Mouse (Mus musculus) limb, embryonic 14.5 days (tissue): ENCODE measurements around the gene Iffo1. TPM values are rescaled to one million over a fixed set of nuclear protein-coding genes. Genes with fewer than 3 reads are reported as not detected.

ENCODE experiments used
- ATAC-seq: fragments of 200-750 bp; cut with Nextera tagmentation; 2 replicates; pipeline ENCODE4 v1.8.0; 2017; ENCODE audit warnings: low read depth, moderate number of reproducible peaks, moderate TSS enrichment; ENCODE audit not compliant: low FRiP score
- DNase-seq: peaks from one replicate; pipeline ENCODE4 v3.0.0-alpha.2; 2015; ENCODE audit warnings: low spot score
- H3K27ac ChIP-seq: fragments of 300-500 bp; sonication (generic); replicated peaks from 2 replicates; pipeline ENCODE4 v1.5.1; 2014; ENCODE audit warnings: low read depth, mild to moderate bottlenecking, low read length, moderate library complexity, mixed read lengths
- H3K27me3 ChIP-seq: fragments of 300-500 bp; sonication (generic); 2 replicates; pipeline ENCODE4 v1.6.1; 2014; ENCODE audit warnings: low read length, mixed read lengths; ENCODE audit not compliant: control insufficient read depth, insufficient read depth
- H3K36me3 ChIP-seq: fragments of 300-500 bp; sonication (generic); 2 replicates; pipeline ENCODE4 v1.6.1; 2014; ENCODE audit warnings: mild to moderate bottlenecking, low read length, moderate library complexity, mixed read lengths; ENCODE audit not compliant: control insufficient read depth, insufficient read depth
- H3K4me1 ChIP-seq: fragments of 300-500 bp; sonication (generic); 2 replicates; pipeline ENCODE4 v1.6.1; 2014; ENCODE audit warnings: antibody characterized with exemption, low read length, mixed read lengths; ENCODE audit not compliant: control insufficient read depth, insufficient read depth
- H3K4me2 ChIP-seq: fragments of 300-500 bp; sonication (generic); replicated peaks from 2 replicates; pipeline ENCODE4 v1.6.1; 2014; ENCODE audit warnings: low read depth, mild to moderate bottlenecking, low read length, moderate library complexity; ENCODE audit not compliant: severe bottlenecking
- H3K4me3 ChIP-seq: fragments of 300-500 bp; sonication (generic); replicated peaks from 2 replicates; pipeline ENCODE4 v1.5.1; 2014; ENCODE audit warnings: low read length
- H3K9ac ChIP-seq: fragments of 300-500 bp; sonication (generic); 2 replicates; pipeline ENCODE4 v1.6.1; 2014; ENCODE audit warnings: mild to moderate bottlenecking, low read depth, low read length, moderate library complexity; ENCODE audit not compliant: severe bottlenecking
- H3K9me3 ChIP-seq: fragments of 300-500 bp; sonication (generic); 2 replicates; pipeline ENCODE4 v1.6.1; 2016; ENCODE audit warnings: low read length; ENCODE audit not compliant: control insufficient read depth
- POLR2A ChIP-seq: fragments of 200-500 bp; IDR thresholded peaks from 2 replicates; pipeline ENCODE4 v1.8.0; 2012; ENCODE audit warnings: inconsistent platforms, mild to moderate bottlenecking, moderate library complexity, borderline replicate concordance; ENCODE audit not compliant: insufficient read depth, insufficient read length; ENCODE audit errors: extremely low read depth
- WGBS: fragments of 180-500 bp; shearing (Covaris S2); extraction: QIAGEN DNeasy Blood & Tissue Kit; methylation state at CpG from one replicate; pipeline ENCODE4 v1.1.7; 2014; 5-methylcytosine and 5-hydroxymethylcytosine counted together
- polyA plus RNA-seq, 2 experiments: library from polyadenylated mRNA; depleted of rRNA in 1 of 2; stranded (reverse) in 1 of 2; unstranded in 1 of 2; fragments of >200 nt; fragmentation: Nextera tagmentation in 1 of 2; extraction: Ambion mirVana in 1 of 2; gene quantifications; 2 replicates each; pipeline versions ENCODE4 v1.2.1 to v1.2.3; 2012 to 2014

The Iffo1 gene
- polyA plus RNA-seq, 2 experiments, result 34.1 to 64.7 TPM

- Histone ChIP-seq H3K4me3 (peak overlapping the region; percentile 96), H3K36me3 (peaks cover 56% of the 10 kb centered on the region), H3K27me3 (no peaks in the 10 kb centered on the region), H3K27ac (no peak overlapping the region), H3K4me1 (peaks cover 24% of the 10 kb centered on the region), H3K4me2 (peak overlapping the region; percentile 82), H3K9ac (peak overlapping the region; percentile 88), H3K9me3 (no peaks in the 10 kb centered on the region)
- TF ChIP-seq POLR2A, result no peak
- no peak for ATAC-seq
- 58% methylated on average over 8 of the region's 8 CpGs for WGBS
- DNase-seq, result no peak
Observed at GRCm38 (mm10) chr6:125097951-125098350, 47.1 kb upstream of the Iffo1 start.

DNA sequence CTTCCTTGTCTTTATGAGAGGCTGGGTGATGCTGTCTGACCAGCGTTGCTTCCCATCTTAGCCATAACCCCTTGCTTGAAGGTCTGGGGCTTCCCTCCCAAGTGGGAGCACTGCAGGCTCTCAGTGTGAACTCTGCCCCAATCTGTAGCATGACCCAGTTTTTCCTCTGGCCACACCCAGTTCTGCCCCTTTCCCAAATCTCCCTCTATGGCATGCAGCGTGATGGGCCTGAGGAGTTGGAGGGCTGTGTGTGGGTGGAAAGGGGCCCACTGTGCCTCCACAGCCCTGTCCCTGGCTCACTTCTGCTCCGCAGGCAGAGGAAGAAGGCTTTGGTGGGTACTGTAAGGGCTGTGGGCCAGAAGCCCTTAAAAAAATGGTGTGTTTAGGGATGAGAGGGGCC is 46.5 kb upstream of the Iffo1 start:
- 69% methylated on average over 3 of the region's 3 CpGs for WGBS
- Histone ChIP-seq H3K4me2 (peak overlapping the region; percentile 82), H3K9ac (peak overlapping the region; percentile 26), H3K36me3 (peaks cover 60% of the 10 kb centered on the region), H3K9me3 (no peaks in the 10 kb centered on the region), H3K27me3 (no peaks in the 10 kb centered on the region), H3K4me1 (peaks cover 24% of the 10 kb centered on the region), H3K27ac (no peak overlapping the region), H3K4me3 (peak overlapping the region; percentile 96)
- no peak for ATAC-seq
- no peak for TF ChIP-seq POLR2A
- DNase-seq, result no peak

GRCm38 (mm10) chr6:125099421-125099971 is 45.5 kb upstream of the Iffo1 start:
- Histone ChIP-seq H3K27ac (no peak overlapping the region), H3K36me3 (peaks cover 70% of the 10 kb centered on the region), H3K4me1 (peaks cover 24% of the 10 kb centered on the region), H3K27me3 (no peaks in the 10 kb centered on the region), H3K9me3 (no peaks in the 10 kb centered on the region), H3K9ac (peak overlapping the region; percentile 17; the same call in 1 of the 2 replicates), H3K4me2 (peak overlapping the region; percentile 15), H3K4me3 (no peak overlapping the region)
- 54% methylated on average over 4 of the region's 5 CpGs for WGBS
- ATAC-seq (no peak), DNase-seq (no peak)
- no peak for TF ChIP-seq POLR2A

- H3K27ac ChIP-seq, result no peak overlapping the region
- no peak for DNase-seq
Observed at GRCm38 (mm10) chr6:125101444-125101843, 43.6 kb upstream of the Iffo1 start.

GRCm38 (mm10) chr6:125104223-125104622 is 40.8 kb upstream of the Iffo1 start:
- H3K4me3 ChIP-seq, result no peak overlapping the region
- DNase-seq (no peak), ATAC-seq (no peak)
- no peak overlapping the region for H3K9ac ChIP-seq
- no peak for TF ChIP-seq POLR2A
- no peak overlapping the region for H3K4me2 ChIP-seq
- WGBS, result 95% methylated on average over 4 of the region's 4 CpGs
- no peak overlapping the region for H3K27ac ChIP-seq
- H3K4me1 ChIP-seq, result peaks cover 6% of the 10 kb centered on the region
- H3K27me3 ChIP-seq, result no peaks in the 10 kb centered on the region
- H3K36me3 ChIP-seq, result peaks cover 98% of the 10 kb centered on the region
- H3K9me3 ChIP-seq, result no peaks in the 10 kb centered on the region

More at GRCm38 (mm10) chr6:125101444-125101843, 43.6 kb upstream of the Iffo1 start:
- no peak overlapping the region for H3K4me3 ChIP-seq
- ATAC-seq, result no peak
- no peak overlapping the region for H3K9ac ChIP-seq
- no peaks in the 10 kb centered on the region for H3K27me3 ChIP-seq
- peaks cover 89% of the 10 kb centered on the region for H3K36me3 ChIP-seq
- no peaks in the 10 kb centered on the region for H3K9me3 ChIP-seq
- H3K4me1 ChIP-seq, result peaks cover 24% of the 10 kb centered on the region
- WGBS, result 72% methylated on average over 9 of the region's 9 CpGs
- no peak for TF ChIP-seq POLR2A
- H3K4me2 ChIP-seq, result no peak overlapping the region
